Mouse (Mus musculus): ENCODE measurements around the gene Atp2a1.
A peak's percentile ranks its signal among the peaks of the same experiment; 100 is the strongest.
"Not testable (repeated sequence)": the region's sequence is repeated elsewhere in the genome, so short reads cannot be mapped to it uniquely, and the experiment has no call there.

The Atp2a1 gene

DNA sequence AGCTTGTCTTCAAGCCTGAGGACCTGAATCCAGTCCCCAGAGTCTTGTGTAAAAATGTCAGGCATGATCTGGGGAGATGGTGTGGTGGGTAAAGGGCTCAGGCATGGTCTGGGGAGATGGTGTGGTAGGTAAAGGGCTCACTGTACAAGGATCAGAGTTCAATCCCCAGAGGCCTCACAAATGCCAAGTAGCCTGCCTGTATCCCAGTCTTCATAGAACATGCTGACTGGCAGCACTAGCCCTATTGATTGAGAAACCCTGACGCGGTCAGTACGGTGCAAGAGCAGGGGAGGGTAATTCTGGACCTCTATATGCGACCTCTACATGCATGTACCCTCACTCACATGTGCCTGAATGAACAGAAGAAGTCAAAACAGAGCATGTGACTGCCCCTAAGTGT, 45.3 kb downstream of the Atp2a1 start:
- DNase-seq (ENCODE audit: low read depth in 1 of 2, low spot score in 2 of 2), result no peak

- DNase-seq (ENCODE audit: low read depth in 1 of 2, low spot score in 2 of 2), result no peak
Observed at GRCm38 (mm10) chr7:126417045-126417444, 45.9 kb downstream of the Atp2a1 start.

DNA sequence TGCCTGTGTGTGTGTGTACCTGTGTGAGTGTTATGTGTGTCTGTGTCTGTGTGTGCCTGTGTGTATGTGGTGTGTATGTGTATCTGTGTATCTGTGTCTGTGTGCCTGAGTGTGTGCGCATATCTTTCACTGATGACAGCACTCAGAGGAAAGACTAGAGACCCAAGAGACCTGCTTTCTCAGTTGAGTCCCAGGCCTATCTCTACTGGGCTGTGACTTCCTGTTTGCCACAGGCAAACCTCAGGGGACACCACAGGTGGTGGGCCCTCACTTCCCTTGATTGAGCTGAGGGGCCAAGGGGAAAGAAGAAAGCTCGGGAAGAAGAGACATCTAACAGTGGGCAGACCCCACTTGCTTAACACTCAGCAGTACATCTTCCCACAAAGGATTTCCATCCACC, 46.3 kb downstream of the Atp2a1 start:
- DNase-seq (ENCODE audit: low read depth in 1 of 2, low spot score in 2 of 2), result no peak

GRCm38 (mm10) chr7:126414725-126415124, 48.2 kb downstream of the Atp2a1 start, which contains the start of gene Cd19:
Gene Cd19, minus strand, starts transcription at chr7:126414889.
- DNase-seq (ENCODE audit: low read depth in 1 of 2, low spot score in 2 of 2), result no peak

DNA sequence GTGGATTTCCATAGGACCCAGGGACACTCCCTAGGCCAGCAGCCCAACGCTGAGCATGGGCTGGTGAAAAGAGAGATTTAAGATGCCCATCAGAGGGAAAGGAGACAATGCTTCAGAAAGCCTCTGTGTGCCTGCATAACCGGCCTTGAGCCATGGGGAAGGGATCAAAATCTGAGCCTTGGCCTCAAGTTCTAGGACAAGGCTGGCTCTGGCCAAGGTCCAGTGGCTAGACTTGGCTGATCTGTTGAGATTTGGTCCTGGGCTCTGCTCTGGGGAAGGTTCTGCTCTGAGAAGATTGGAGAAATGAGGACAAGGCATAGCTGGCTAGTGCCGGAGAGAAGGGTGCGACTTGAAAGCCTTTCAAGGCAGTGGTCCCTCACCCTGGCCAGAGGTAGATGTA, 51.8 kb downstream of the Atp2a1 start:
- no peak for DNase-seq (ENCODE audit: low read depth in 1 of 2, low spot score in 2 of 2)

- no peak for DNase-seq (ENCODE audit: low read depth in 1 of 2, low spot score in 2 of 2)
Observed at GRCm38 (mm10) chr7:126408686-126409085, 54.2 kb downstream of the Atp2a1 start.

DNA sequence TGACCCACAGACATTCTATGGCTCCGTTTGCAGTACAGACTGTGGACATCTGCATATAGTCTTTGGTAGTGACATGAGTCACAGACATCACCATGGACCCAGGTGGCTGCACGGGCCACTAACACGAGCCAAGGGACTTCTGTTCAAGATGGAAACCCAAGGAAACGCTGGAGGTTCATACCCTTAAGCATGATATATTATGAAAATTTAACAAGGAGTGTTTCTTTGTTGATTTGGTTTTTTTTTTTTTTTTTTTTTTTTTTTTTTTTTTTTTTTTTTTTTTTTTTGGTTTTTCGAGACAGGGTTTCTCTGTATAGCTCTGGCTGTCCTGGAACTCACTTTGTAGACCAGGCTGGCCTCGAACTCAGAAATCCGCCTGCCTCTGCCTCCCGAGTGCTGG, 60.4 kb downstream of the Atp2a1 start:
- not testable (repeated sequence) for DNase-seq (ENCODE audit: low read depth in 1 of 2, low spot score in 2 of 2)

- DNase-seq (ENCODE audit: low read depth in 1 of 2, low spot score in 2 of 2), result peak; percentile 13 to 68
Observed at GRCm38 (mm10) chr7:126399548-126399947, 63.4 kb downstream of the Atp2a1 start.

DNA sequence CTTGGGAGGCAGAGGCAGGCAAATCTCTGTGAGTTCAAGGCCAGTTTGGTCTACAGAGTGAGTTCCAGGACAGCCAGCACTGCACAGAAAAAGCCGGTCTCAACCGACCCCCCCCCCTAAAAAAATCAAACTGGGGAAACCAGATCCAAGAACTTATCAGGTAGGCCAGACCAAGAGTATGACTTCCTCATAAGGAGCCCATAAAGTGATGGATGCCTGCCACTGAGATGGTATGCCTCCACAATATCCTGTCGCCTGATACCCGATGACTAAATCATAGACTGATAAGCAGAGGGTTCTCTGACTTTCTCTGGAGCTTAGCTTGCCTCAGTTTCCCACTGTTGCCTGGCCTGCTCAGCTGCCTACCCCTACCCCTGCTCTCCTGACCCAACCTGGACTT, 65.1 kb downstream of the Atp2a1 start:
- no peak for DNase-seq (ENCODE audit: low read depth in 1 of 2, low spot score in 2 of 2)

GRCm38 (mm10) chr7:126397221-126397620, 65.7 kb downstream of the Atp2a1 start:
- DNase-seq (ENCODE audit: low read depth in 1 of 2, low spot score in 2 of 2), result no peak

DNA sequence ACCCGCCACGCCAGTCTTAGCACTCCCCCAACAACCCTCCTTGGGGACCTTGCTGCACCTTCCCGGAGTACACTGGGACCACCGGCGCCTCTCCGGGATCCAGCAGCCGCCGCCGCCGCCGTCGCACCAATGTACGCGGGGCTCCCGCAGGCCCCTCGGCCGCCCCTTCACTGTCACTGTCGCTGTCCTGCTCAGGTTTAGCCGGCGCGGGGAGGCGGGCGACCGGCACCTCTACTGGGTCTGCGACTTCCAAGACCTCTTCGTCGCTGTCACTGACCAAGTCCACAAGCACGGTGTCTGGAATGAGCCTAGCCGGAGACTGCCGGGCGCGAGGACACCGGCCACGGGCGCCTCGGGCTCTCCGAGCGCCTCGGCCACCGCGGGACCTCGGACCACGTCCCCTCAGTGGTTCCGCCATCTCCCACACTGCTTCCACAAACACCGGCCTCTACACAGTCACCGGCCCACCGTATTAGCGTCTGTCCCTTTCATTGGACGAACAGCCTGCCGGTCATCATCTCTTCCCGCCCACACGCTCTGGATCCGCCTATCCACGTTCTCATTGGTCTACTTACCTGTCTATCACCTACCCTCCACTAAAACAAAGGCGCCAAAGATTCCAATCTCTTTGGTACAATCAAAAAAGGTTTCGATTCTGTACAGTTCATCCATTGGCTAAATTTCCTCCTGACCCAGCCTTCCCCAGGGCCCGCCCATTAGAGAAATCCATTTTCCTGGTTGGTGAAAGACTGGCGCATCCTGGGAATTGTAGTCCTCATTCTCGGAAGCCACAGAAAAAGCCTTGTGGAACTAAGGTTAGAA, 66.4 kb downstream of the Atp2a1 start, which contains the start of gene Nfatc2ip:
Gene Nfatc2ip (minus strand): TSS at position 440 of the 822 bp plus-strand sequence.
- DNase-seq (ENCODE audit: low read depth in 1 of 2, low spot score in 2 of 2), result peak; percentile 89 to 92

Data from monocyte, adult 2 months (primary cell).